Mouse (Mus musculus) liver, embryonic 16.5 days (tissue): ENCODE data around the gene Wwc1. TPM values are rescaled to one million over a fixed set of nuclear protein-coding genes. Genes with fewer than 3 reads are reported as not detected.
A peak's percentile ranks its signal among the peaks of the same experiment; 100 is the strongest.

Source experiments
- ATAC-seq: fragments of 200-750 bp; cut with Nextera tagmentation; 2 replicates; pipeline ENCODE4 v1.8.0; 2017; ENCODE audit warnings: low read depth, mild to moderate bottlenecking, moderate number of reproducible peaks, moderate library complexity
- H3K27ac ChIP-seq: fragments of 300-500 bp; sonication (generic); 2 replicates; pipeline ENCODE4 v1.5.1; 2014; ENCODE audit warnings: mild to moderate bottlenecking, low read length
- H3K27me3 ChIP-seq: fragments of 300-500 bp; sonication (generic); 2 replicates; pipeline ENCODE4 v1.6.1; 2014; ENCODE audit warnings: low read depth, low read length, mixed read lengths; ENCODE audit not compliant: control insufficient read depth, insufficient read depth
- H3K36me3 ChIP-seq: fragments of 300-500 bp; sonication (generic); 2 replicates; pipeline ENCODE4 v1.6.1; 2014; ENCODE audit warnings: mild to moderate bottlenecking; ENCODE audit not compliant: control insufficient read depth, insufficient read depth
- H3K4me1 ChIP-seq: fragments of 300-500 bp; sonication (generic); 2 replicates; pipeline ENCODE4 v1.6.1; 2014; ENCODE audit warnings: low read depth, low read length, mixed read lengths; ENCODE audit not compliant: control insufficient read depth
- H3K4me2 ChIP-seq: fragments of 300-500 bp; sonication (generic); 2 replicates; pipeline ENCODE4 v1.6.1; 2014; ENCODE audit warnings: low read depth, low read length, mixed read lengths
- H3K4me3 ChIP-seq: fragments of 300-500 bp; sonication (generic); 2 replicates; pipeline ENCODE4 v1.5.1; 2014; ENCODE audit warnings: low read depth, mild to moderate bottlenecking, low read length
- H3K9ac ChIP-seq: fragments of 300-500 bp; sonication (generic); 2 replicates; pipeline ENCODE4 v1.6.1; 2014; ENCODE audit warnings: low read depth, low read length
- H3K9me3 ChIP-seq: fragments of 300-500 bp; sonication (generic); replicated peaks from 2 replicates; pipeline ENCODE4 v1.6.1; 2016; ENCODE audit warnings: low read length; ENCODE audit not compliant: control insufficient read depth
- WGBS: fragments of 180-500 bp; shearing (Covaris S2); extraction: QIAGEN DNeasy Blood & Tissue Kit; methylation state at CpG from one replicate; pipeline ENCODE4 v1.1.7; 2014; ENCODE audit not compliant: insufficient replicate concordance; 5-methylcytosine and 5-hydroxymethylcytosine counted together
- polyA plus RNA-seq: library from polyadenylated mRNA; unstranded; fragments of >200 nt; fragmentation: Nextera tagmentation; extraction: Ambion mirVana; gene quantifications from 2 replicates; pipeline ENCODE4 v1.2.1, GENCODE M21; 2015

Gene Wwc1
- 0.98 and 1.1 TPM in 2 replicates for polyA plus RNA-seq

- Histone ChIP-seq H3K27ac (no peak within 1 kb of the TSS), H3K4me1 (no peaks in the 10 kb centered on the region; the same call in 1 of the 2 replicates), H3K36me3 (no peaks in the 10 kb centered on the region), H3K4me2 (peak within 1 kb of the TSS; percentile 53), H3K9me3 (no peaks in the 10 kb centered on the region), H3K9ac (peak within 1 kb of the TSS; percentile 45), H3K4me3 (peak within 1 kb of the TSS; percentile 60), H3K27me3 (peaks cover 29% of the 10 kb centered on the region)
- peak; percentile 84 for ATAC-seq
- under 1% methylated on average over 42 of the region's 47 CpGs for WGBS
Observed at GRCm38 (mm10) chr11:35980411-35980917, at the start of gene Wwc1. Gene Wwc1, minus strand, starts transcription at chr11:35980527.

- Histone ChIP-seq H3K9me3 (no peaks in the 10 kb centered on the region), H3K27me3 (no peaks in the 10 kb centered on the region), H3K36me3 (no peaks in the 10 kb centered on the region), H3K9ac (no peak overlapping the region), H3K4me2 (no peak overlapping the region), H3K4me3 (no peak overlapping the region), H3K27ac (no peak overlapping the region), H3K4me1 (no peaks in the 10 kb centered on the region)
- WGBS: 36% methylated on average over 3 of the region's 3 CpGs
- no peak for ATAC-seq
Observed at GRCm38 (mm10) chr11:36020009-36020408, 39.7 kb upstream of the Wwc1 start.

- Histone ChIP-seq H3K4me3 (no peak overlapping the region), H3K9me3 (no peaks in the 10 kb centered on the region), H3K4me2 (no peak overlapping the region), H3K27ac (no peak overlapping the region), H3K9ac (no peak overlapping the region), H3K27me3 (no peaks in the 10 kb centered on the region), H3K4me1 (no peaks in the 10 kb centered on the region), H3K36me3 (no peaks in the 10 kb centered on the region)
- no peak for ATAC-seq
- WGBS: 46% methylated on average over 4 of the region's 4 CpGs
Observed at GRCm38 (mm10) chr11:36013179-36013578, 32.9 kb upstream of the Wwc1 start.

GRCm38 (mm10) chr11:36009281-36010208, 29.2 kb upstream of the Wwc1 start:
- H3K4me3 ChIP-seq: no peak overlapping the region
- H3K4me1 ChIP-seq: no peaks in the 10 kb centered on the region
- H3K27ac ChIP-seq: no peak overlapping the region
- no peaks in the 10 kb centered on the region for H3K36me3 ChIP-seq
- no peak overlapping the region for H3K4me2 ChIP-seq
- no peaks in the 10 kb centered on the region for H3K9me3 ChIP-seq
- 72% methylated on average over 11 of the region's 11 CpGs for WGBS
- H3K9ac ChIP-seq: no peak overlapping the region
- H3K27me3 ChIP-seq: no peaks in the 10 kb centered on the region
- ATAC-seq: no peak

- no peak for ATAC-seq
- 43% methylated on average over 4 of the region's 4 CpGs for WGBS
- Histone ChIP-seq H3K9me3 (no peaks in the 10 kb centered on the region), H3K36me3 (no peaks in the 10 kb centered on the region), H3K27me3 (peaks cover 7% of the 10 kb centered on the region; the same call in 1 of the 2 replicates), H3K4me3 (no peak overlapping the region), H3K4me1 (peaks cover 5% of the 10 kb centered on the region), H3K4me2 (no peak overlapping the region), H3K27ac (no peak overlapping the region), H3K9ac (no peak overlapping the region)
Observed at GRCm38 (mm10) chr11:36002900-36003299, 22.6 kb upstream of the Wwc1 start.

GRCm38 (mm10) chr11:36001282-36001970, 21.1 kb upstream of the Wwc1 start:
- H3K4me1 ChIP-seq: peaks cover 5% of the 10 kb centered on the region
- 8% methylated on average over 28 of the region's 28 CpGs for WGBS
- peak overlapping the region; percentile 52 for H3K4me2 ChIP-seq
- H3K27ac ChIP-seq: no peak overlapping the region
- H3K4me3 ChIP-seq: peak overlapping the region; percentile 23
- peak; percentile 71 for ATAC-seq
- H3K27me3 ChIP-seq: peaks cover 7% of the 10 kb centered on the region; the same call in 1 of the 2 replicates
- H3K9ac ChIP-seq: no peak overlapping the region
- H3K36me3 ChIP-seq: no peaks in the 10 kb centered on the region
- H3K9me3 ChIP-seq: no peaks in the 10 kb centered on the region

GRCm38 (mm10) chr11:36000585-36001281, 20.4 kb upstream of the Wwc1 start:
- H3K27me3 ChIP-seq: peaks cover 7% of the 10 kb centered on the region; the same call in 1 of the 2 replicates
- no peaks in the 10 kb centered on the region for H3K9me3 ChIP-seq
- H3K4me2 ChIP-seq: peak overlapping the region; percentile 52
- WGBS: 3% methylated on average over 10 of the region's 10 CpGs
- peak; percentile 39; the same call in 1 of the 2 replicates for ATAC-seq
- H3K27ac ChIP-seq: no peak overlapping the region
- H3K4me3 ChIP-seq: peak overlapping the region; percentile 23
- no peak overlapping the region for H3K9ac ChIP-seq
- H3K4me1 ChIP-seq: peaks cover 5% of the 10 kb centered on the region
- no peaks in the 10 kb centered on the region for H3K36me3 ChIP-seq

GRCm38 (mm10) chr11:36000038-36000437, 19.7 kb upstream of the Wwc1 start:
- H3K9me3 ChIP-seq: no peaks in the 10 kb centered on the region
- H3K27me3 ChIP-seq: peaks cover 7% of the 10 kb centered on the region; the same call in 1 of the 2 replicates
- H3K36me3 ChIP-seq: no peaks in the 10 kb centered on the region
- H3K4me3 ChIP-seq: no peak overlapping the region
- no peak overlapping the region for H3K4me2 ChIP-seq
- WGBS: 17% methylated on average over 4 of the region's 4 CpGs
- H3K9ac ChIP-seq: no peak overlapping the region
- no peak overlapping the region for H3K27ac ChIP-seq
- H3K4me1 ChIP-seq: peaks cover 5% of the 10 kb centered on the region
- ATAC-seq: no peak
